Mouse (Mus musculus): ENCODE results near the gene Awat2. TPM values are rescaled to one million over a fixed set of nuclear protein-coding genes. Genes with fewer than 3 reads are reported as not detected.

Gene Awat2
- 0.21 and 0.26 TPM in 2 replicates for polyA plus RNA-seq (2021; fragmentation: Nextera tagmentation)
- long read RNA-seq, experiment 1: 0 reads
- long read RNA-seq, experiment 2, partial matches to known transcripts: 0 of 2 reads
- long read RNA-seq, experiment 2, other reads (novel, unspliced or antisense): 2 of 2 reads

GRCm38 (mm10) chrX:100442617-100443016, at the start of gene Awat2:
Gene Awat2 (minus strand): TSS chrX:100442717.

DNA sequence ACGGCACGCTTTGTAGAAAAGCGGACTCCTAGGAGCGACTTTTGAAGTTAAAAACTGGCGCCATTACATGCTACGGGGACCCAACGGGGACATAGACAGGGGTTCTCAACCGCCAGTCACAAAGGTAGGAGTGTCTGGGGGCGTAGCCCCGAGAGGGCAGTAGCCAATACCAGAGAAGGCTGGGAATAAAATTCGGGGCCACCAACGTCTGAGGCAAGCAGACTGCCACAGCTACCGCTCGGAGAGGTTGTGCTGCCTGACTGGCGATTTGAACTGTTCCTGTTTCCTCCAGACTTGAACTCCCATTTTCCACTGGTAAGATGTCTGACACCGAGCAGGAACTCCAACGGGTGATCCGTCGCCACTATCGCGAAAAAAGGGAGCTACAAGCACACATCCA, 13.8 kb downstream of the Awat2 start, which contains the start of gene Otud6a:
Otud6a (plus strand) TSS at position 321 of the 400 bp plus-strand sequence.

Small RNAs within 50 kb of the gene (microRNA-seq; reads per million reads assigned to microRNA genes)
- gene Mir676: 1,938 reads per million, percentile 87 among the genes with 10 or more reads in this experiment

Other genes with a start within 250 kb of the Awat2 start
- not detected in 2 replicates for gene Otud6a, start 13.7 kb downstream of the Awat2 start, polyA plus RNA-seq (2021; fragmentation: Nextera tagmentation)
- gene Igbp1, start 51.6 kb upstream of the Awat2 start, polyA plus RNA-seq (2021; fragmentation: Nextera tagmentation): 27.0 and 31.3 TPM in 2 replicates
- gene Dgat2l6, start 82.1 kb upstream of the Awat2 start, polyA plus RNA-seq (2021; fragmentation: Nextera tagmentation): 0.04 TPM in 1 of 2 replicates, not detected in the other
- not detected in 2 replicates for gene Awat1, start 129.5 kb upstream of the Awat2 start, polyA plus RNA-seq (2021; fragmentation: Nextera tagmentation)
- not detected in 2 replicates for gene P2ry4, start 152.2 kb upstream of the Awat2 start, polyA plus RNA-seq (2021; fragmentation: Nextera tagmentation)
- gene Arr3, start 162.8 kb upstream of the Awat2 start, polyA plus RNA-seq (2021; fragmentation: Nextera tagmentation): 0.18 TPM in 1 of 2 replicates, not detected in the other
- gene Kif4, start 183.0 kb upstream of the Awat2 start, polyA plus RNA-seq (2021; fragmentation: Nextera tagmentation): 0.18 and 0.21 TPM in 2 replicates
- gene Pdzd11, start 183.9 kb upstream of the Awat2 start, polyA plus RNA-seq (2021; fragmentation: Nextera tagmentation): 84.5 and 94.6 TPM in 2 replicates

Data from layer of hippocampus, adult 6 months (tissue).